Mouse (Mus musculus) adrenal gland, adult 18-20 months (tissue): ENCODE data around the gene Adgrb2. TPM values are rescaled to one million over a fixed set of nuclear protein-coding genes. Genes with fewer than 3 reads are reported as not detected.

Experiments
- DNase-seq, 2 experiments: peaks; one replicate each; pipeline ENCODE4 v3.0.0; 2021 to 2022; ENCODE audit warnings: low spot score in 2 of 2
- total RNA-seq, 2 experiments: library from RNA; stranded (reverse); gene quantifications; 1 replicate in 1 of 2; 2 replicates in 1 of 2; pipeline ENCODE4 v1.2.3; 2021

Adgrb2 gene
- total RNA-seq, 2 experiments from 2014 or later = 20.4 to 23.9 TPM

DNA sequence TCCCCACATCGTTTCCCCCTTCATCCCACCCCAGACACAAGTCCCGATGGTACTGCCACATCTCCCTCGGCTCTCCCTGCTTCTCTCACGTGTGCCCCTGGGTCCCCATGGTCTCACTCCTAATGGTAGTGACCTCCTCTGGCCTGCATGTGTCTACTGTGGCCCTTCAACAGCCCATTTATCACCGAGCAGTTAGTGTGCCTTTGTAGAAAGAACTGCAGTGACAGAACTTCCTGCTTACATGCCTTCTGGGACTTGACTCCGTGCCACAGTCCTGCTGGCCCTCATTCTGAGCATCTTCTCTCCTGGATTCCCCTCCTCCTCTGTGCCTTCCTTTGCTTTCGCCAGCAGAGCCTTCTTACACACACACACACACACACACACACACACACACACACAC lies 78.5 kb downstream of the Adgrb2 start:
- DNase-seq = no peak

DNA sequence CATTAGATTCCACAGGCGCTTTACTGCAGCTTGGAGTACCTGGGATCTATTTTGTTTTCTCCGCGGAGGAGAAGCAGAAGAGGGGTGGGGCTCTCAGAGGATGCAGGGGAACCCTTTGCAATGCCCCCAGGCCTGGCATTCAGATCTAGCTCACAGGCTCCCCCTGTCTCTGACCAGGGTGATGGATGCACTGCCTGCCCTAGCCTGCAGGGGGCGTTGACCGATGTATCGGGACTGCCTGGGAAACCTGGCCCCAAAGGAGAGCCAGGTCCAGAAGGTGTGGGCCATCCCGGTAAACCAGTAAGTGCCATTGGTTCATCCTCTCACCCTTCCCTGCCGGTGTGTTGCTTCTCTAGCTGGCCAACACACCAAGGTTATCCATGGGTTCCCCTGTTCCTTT lies 82.1 kb downstream of the Adgrb2 start:
- DNase-seq = peak; percentile 41 to 46

DNA sequence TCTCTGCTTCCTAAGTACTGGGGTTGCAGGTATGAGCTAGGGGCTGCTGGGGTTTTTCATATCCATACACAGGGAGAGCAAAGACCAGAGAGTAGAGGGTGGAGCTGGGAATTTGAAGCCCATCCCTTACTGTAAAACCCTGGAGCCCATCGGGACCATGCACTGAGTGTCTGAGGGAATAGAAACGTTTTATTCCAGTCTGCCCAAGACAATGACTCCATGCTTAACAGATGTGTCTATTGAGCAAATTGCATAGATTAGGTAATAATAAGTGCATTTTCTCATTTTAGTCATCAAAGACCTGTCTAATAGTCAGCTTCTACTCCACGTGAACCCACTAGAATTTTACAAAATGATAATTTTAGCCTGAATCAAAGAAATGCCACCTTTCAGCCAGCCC lies 85.9 kb downstream of the Adgrb2 start:
- DNase-seq = no peak

DNA sequence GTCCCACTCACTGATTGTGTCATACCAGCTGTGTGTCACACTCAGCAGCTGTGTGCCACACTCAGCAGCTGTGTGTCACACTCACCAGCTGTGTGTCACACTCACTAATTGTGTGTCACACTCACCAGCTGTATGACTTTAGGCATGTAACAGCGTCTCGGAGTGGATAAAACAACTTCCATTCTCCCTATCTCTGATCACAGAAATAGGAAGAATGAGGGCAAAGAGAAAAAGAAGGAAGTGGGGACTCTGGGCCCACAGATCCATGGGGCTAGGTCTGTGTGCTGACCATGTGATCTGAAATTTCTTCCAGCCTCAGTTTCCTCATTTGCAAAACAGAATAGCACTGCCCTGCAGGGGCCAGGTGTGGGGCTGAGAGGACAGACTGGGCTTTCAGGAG lies 87.1 kb downstream of the Adgrb2 start:
- DNase-seq = no peak

Other genes with a start within 250 kb of the Adgrb2 start
- gene Khdrbs1, start 242.6 kb upstream of the Adgrb2 start, total RNA-seq = 10 to 100 TPM; 53.5 to 72.4 TPM
- gene Ptp4a2, start 173.7 kb upstream of the Adgrb2 start, total RNA-seq = 100 to 1,000 TPM; 291 to 386 TPM
- under 1 TPM; 0.51 to 0.53 TPM for gene Spocd1, start 55.6 kb upstream of the Adgrb2 start, total RNA-seq
- 10 to 100 TPM; 13.2 to 14.7 TPM for gene Col16a1, start 63.0 kb downstream of the Adgrb2 start, total RNA-seq
- gene Pef1, start 117.7 kb downstream of the Adgrb2 start, total RNA-seq = 10 to 100 TPM; 74.1 to 79.0 TPM
- under 1 TPM; 0.46 to 0.77 TPM for gene Hcrtr1, start 154.5 kb downstream of the Adgrb2 start, total RNA-seq
- 100 to 1,000 TPM; 133 to 239 TPM for gene Tinagl1, start 190.3 kb downstream of the Adgrb2 start, total RNA-seq
- not detected for gene Gm853, start 237.5 kb downstream of the Adgrb2 start, total RNA-seq